Mouse (Mus musculus) ES-E14 (cell line): ENCODE measurements around the gene Lin52.

Experiments
- CHD2 ChIP-seq: IDR thresholded peaks from 2 replicates; pipeline ENCODE4 v1.6.1; 2014; ENCODE audit warnings: mild to moderate bottlenecking, low read depth, low read length, inconsistent platforms
- MAFK ChIP-seq: IDR thresholded peaks from 2 replicates; pipeline ENCODE4 v1.6.1; 2014; ENCODE audit warnings: mild to moderate bottlenecking, low read depth, low read length, inconsistent platforms; ENCODE audit not compliant: insufficient read depth
- ZC3H11A ChIP-seq: IDR thresholded peaks from 2 replicates; pipeline ENCODE4 v1.6.1; 2012; ENCODE audit warnings: low read depth, mild to moderate bottlenecking, inconsistent platforms, low read length, borderline replicate concordance
- ZNF384 ChIP-seq: IDR thresholded peaks from 2 replicates; pipeline ENCODE4 v1.6.1; 2012; ENCODE audit warnings: low read depth, low read length, inconsistent platforms

DNA sequence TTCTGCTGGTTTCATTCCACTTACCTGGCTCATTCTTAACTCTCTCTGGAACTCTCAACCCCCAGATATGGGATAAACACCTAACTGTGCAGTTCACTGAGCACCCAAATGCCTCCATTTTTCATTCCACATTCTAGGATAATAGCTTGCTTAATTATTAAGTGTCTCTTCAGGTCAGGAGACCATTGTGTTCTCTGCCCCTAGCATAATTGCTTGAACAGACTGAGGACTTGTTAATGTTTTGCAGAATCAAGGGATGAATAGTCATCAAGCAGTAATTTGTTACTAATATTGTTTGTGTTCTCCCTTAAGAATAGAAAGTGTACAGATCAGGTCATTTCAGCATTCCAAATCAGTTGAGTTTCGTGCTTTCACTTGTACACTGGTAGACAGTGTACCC lies 3.8 kb upstream of the Lin52 start:
- TF ChIP-seq MAFK (no peak), ZNF384 (no peak), ZC3H11A (no peak), CHD2 (no peak)
